12 mouse cellular contexts compared by ENCODE assay signal in genomic region chr9:60848730-60849129, GRCm38 (mm10). TPM values are rescaled to one million over a fixed set of nuclear protein-coding genes. Genes with fewer than 3 reads are reported as not detected.
DNase-seq lines count a peak whose midpoint lies in the region; ATAC-seq and TF ChIP-seq lines count a peak whose summit lies in the region.
"Had no signal": no experiment of that assay in that cellular context is flagged by ENCODE, and none has a peak within 500 bp of the region (broad histone marks: within the 10 kb centered on the region; RNA-seq: fewer than 3 reads in every experiment).

No protein-coding gene starts in this region.

- H3K4me2 ChIP-seq in heart, embryonic 16.5 days (ENCODE audit: low read depth, low read length): no peak overlapping the region
- H3K4me2 ChIP-seq in lung, embryonic 14.5 days: no peak overlapping the region

- DNase-seq in heart, embryonic 10.5 days (ENCODE audit: low spot score): no peak
- peak; percentile 14 for DNase-seq in NIH3T3 (ENCODE audit: low read depth)
- peak; percentile 65 for DNase-seq in lung, embryonic 14.5 days
- DNase-seq in left cerebral cortex, adult 11 months (ENCODE audit: low spot score): no peak
- no peak for DNase-seq in gastrocnemius, postnatal 10 days
- DNase-seq: adrenal gland, postnatal 14 days; cerebellum, postnatal 36 days; right cerebral cortex, postnatal 14 days; thymus, postnatal 36 days had no signal

- TF ChIP-seq POLR2A in embryonic fibroblast, embryonic 13.5 days (IDR thresholded peaks at IDR 0.05; ENCODE audit: low read depth, low read length): no peak

- no peak overlapping the region for H3K9ac ChIP-seq in heart, embryonic 16.5 days (ENCODE audit: low read length)
- H3K9ac ChIP-seq in lung, embryonic 14.5 days: no peak overlapping the region

- H3K27ac ChIP-seq in heart, embryonic 16.5 days (ENCODE audit: low read length): peak overlapping the region; percentile 25; the same call in 1 of the 2 replicates
- no peak overlapping the region for H3K27ac ChIP-seq in heart, embryonic 10.5 days
- peak overlapping the region; percentile 23; the same call in 1 of the 2 replicates for H3K27ac ChIP-seq in embryonic fibroblast, embryonic 13.5 days (ENCODE audit: insufficient read depth, low read length)
- H3K27ac ChIP-seq in lung, embryonic 14.5 days (ENCODE audit: low read depth): peak overlapping the region; percentile 37

- TF ChIP-seq CTCF in embryonic fibroblast, embryonic 13.5 days (IDR thresholded peaks at IDR 0.05; ENCODE audit: borderline replicate concordance, insufficient read depth, low read length): no peak
- no peak for TF ChIP-seq CTCF in lung, embryonic 14.5 days (IDR thresholded peaks at IDR 0.05; ENCODE audit: low read depth)

- no peaks in the 10 kb centered on the region for H3K27me3 ChIP-seq in heart, embryonic 16.5 days (ENCODE audit: control insufficient read depth, insufficient read depth, low read length)
- H3K27me3 ChIP-seq in heart, embryonic 10.5 days (ENCODE audit: insufficient read depth, poor library complexity, severe bottlenecking): no peaks in the 10 kb centered on the region
- H3K27me3 ChIP-seq in lung, embryonic 14.5 days (ENCODE audit: insufficient read depth, low read length): no peaks in the 10 kb centered on the region

- H3K36me3 ChIP-seq in heart, embryonic 16.5 days (ENCODE audit: control insufficient read depth, insufficient read depth): peaks cover 12% of the 10 kb centered on the region
- peaks cover 27% of the 10 kb centered on the region for H3K36me3 ChIP-seq in heart, embryonic 10.5 days
- H3K36me3 ChIP-seq in lung, embryonic 14.5 days (ENCODE audit: insufficient read depth): peaks cover 14% of the 10 kb centered on the region; the same call in 1 of the 2 replicates

- ATAC-seq in heart, embryonic 16.5 days (replicated peaks; ENCODE audit: extremely low read depth, insufficient read depth, low FRiP score): no peak
- ATAC-seq in lung, embryonic 14.5 days (ENCODE audit: insufficient read depth): peak; percentile 62; the same call in 1 of the 2 replicates
- no peak for ATAC-seq in megakaryocyte progenitor cell, adult 5-6 weeks (replicated peaks; ENCODE audit: poor library complexity)

- H3K9me3 ChIP-seq in heart, embryonic 16.5 days (replicated peaks; ENCODE audit: control insufficient read depth, low read length): no peaks in the 10 kb centered on the region
- H3K9me3 ChIP-seq in heart, embryonic 10.5 days: no peaks in the 10 kb centered on the region
- no peaks in the 10 kb centered on the region for H3K9me3 ChIP-seq in lung, embryonic 14.5 days (ENCODE audit: low read depth, low read length)

- no peak overlapping the region for H3K4me3 ChIP-seq in heart, embryonic 16.5 days (ENCODE audit: low read length)
- no peak overlapping the region for H3K4me3 ChIP-seq in heart, embryonic 10.5 days
- H3K4me3 ChIP-seq in embryonic fibroblast, embryonic 13.5 days (ENCODE audit: insufficient read depth, low read length): no peak overlapping the region
- H3K4me3 ChIP-seq in lung, embryonic 14.5 days (ENCODE audit: low read depth, low read length): no peak overlapping the region

- H3K4me1 ChIP-seq in heart, embryonic 16.5 days (ENCODE audit: control insufficient read depth, insufficient read depth, low read length): peaks cover 8% of the 10 kb centered on the region
- H3K4me1 ChIP-seq in heart, embryonic 10.5 days: peaks cover 20% of the 10 kb centered on the region
- peaks cover 5% of the 10 kb centered on the region for H3K4me1 ChIP-seq in embryonic fibroblast, embryonic 13.5 days (ENCODE audit: control insufficient read depth, insufficient read depth, low read length)
- peaks cover 3% of the 10 kb centered on the region; the same call in 1 of the 2 replicates for H3K4me1 ChIP-seq in lung, embryonic 14.5 days (ENCODE audit: insufficient read depth)

- 57% methylated on average over 9 of the region's 9 CpGs for WGBS in heart, embryonic 16.5 days
- WGBS in heart, embryonic 10.5 days: 68% methylated on average over 9 of the region's 9 CpGs
- 8% methylated on average over 9 of the region's 9 CpGs for WGBS in lung, embryonic 14.5 days

RNA-seq across cellular contexts. Expression of gene Uaca, which starts 54.4 kb away (rescaled TPM):
- polyA plus RNA-seq in heart, embryonic 16.5 days (2015; fragmentation: Nextera tagmentation; extraction: Ambion mirVana): 28.8 and 29.6 TPM in 2 replicates
- 34.3 and 39.5 TPM in 2 replicates for polyA plus RNA-seq in heart, embryonic 10.5 days (2016; fragmentation: Nextera tagmentation; extraction: Ambion mirVana)
- polyA plus RNA-seq in embryonic fibroblast, embryonic 13.5 days (2011; ENCODE audit: insufficient read length, low read depth, missing spikeins): 15.1 and 17.8 TPM in 2 replicates
- polyA plus RNA-seq in lung, embryonic 14.5 days (2014; fragmentation: Nextera tagmentation; extraction: Ambion mirVana): 16.1 and 28.3 TPM in 2 replicates
- 0.61 and 1.1 TPM in 2 replicates for total RNA-seq in megakaryocyte progenitor cell, adult 5-6 weeks (2015)
- 2.9 and 3.3 TPM in 2 replicates for total RNA-seq in megakaryocyte progenitor cell, adult 5-6 weeks (2017)
- total RNA-seq in gastrocnemius, postnatal 10 days (2021): 10 to 100 TPM; 84.9 to 90.4 TPM

Comparison
In these comparisons a context has a peak if more than half of its experiments do, and no peak if none do; other contexts are left out.
1. DNase-seq: peak in NIH3T3 (single experiment) and lung, embryonic 14.5 days (single experiment); none in heart, embryonic 10.5 days (single experiment), left cerebral cortex, adult 11 months (single experiment) and gastrocnemius, postnatal 10 days (single experiment).